Mouse (Mus musculus) liver, embryonic 16.5 days (tissue): ENCODE results near the gene Cdk18. TPM values are rescaled to one million over a fixed set of nuclear protein-coding genes. Genes with fewer than 3 reads are reported as not detected.
"Not testable (repeated sequence)": the region's sequence is repeated elsewhere in the genome, so short reads cannot be mapped to it uniquely, and the experiment has no call there.

Source experiments
- ATAC-seq: fragments of 200-750 bp; cut with Nextera tagmentation; 2 replicates; pipeline ENCODE4 v1.8.0; 2017; ENCODE audit warnings: low read depth, mild to moderate bottlenecking, moderate number of reproducible peaks, moderate library complexity
- H3K27ac ChIP-seq: fragments of 300-500 bp; sonication (generic); 2 replicates; pipeline ENCODE4 v1.5.1; 2014; ENCODE audit warnings: mild to moderate bottlenecking, low read length
- H3K27me3 ChIP-seq: fragments of 300-500 bp; sonication (generic); 2 replicates; pipeline ENCODE4 v1.6.1; 2014; ENCODE audit warnings: low read depth, low read length, mixed read lengths; ENCODE audit not compliant: control insufficient read depth, insufficient read depth
- H3K36me3 ChIP-seq: fragments of 300-500 bp; sonication (generic); 2 replicates; pipeline ENCODE4 v1.6.1; 2014; ENCODE audit warnings: mild to moderate bottlenecking; ENCODE audit not compliant: control insufficient read depth, insufficient read depth
- H3K4me1 ChIP-seq: fragments of 300-500 bp; sonication (generic); 2 replicates; pipeline ENCODE4 v1.6.1; 2014; ENCODE audit warnings: low read depth, low read length, mixed read lengths; ENCODE audit not compliant: control insufficient read depth
- H3K4me2 ChIP-seq: fragments of 300-500 bp; sonication (generic); 2 replicates; pipeline ENCODE4 v1.6.1; 2014; ENCODE audit warnings: low read depth, low read length, mixed read lengths
- H3K4me3 ChIP-seq: fragments of 300-500 bp; sonication (generic); 2 replicates; pipeline ENCODE4 v1.5.1; 2014; ENCODE audit warnings: low read depth, mild to moderate bottlenecking, low read length
- H3K9ac ChIP-seq: fragments of 300-500 bp; sonication (generic); 2 replicates; pipeline ENCODE4 v1.6.1; 2014; ENCODE audit warnings: low read depth, low read length
- H3K9me3 ChIP-seq: fragments of 300-500 bp; sonication (generic); replicated peaks from 2 replicates; pipeline ENCODE4 v1.6.1; 2016; ENCODE audit warnings: low read length; ENCODE audit not compliant: control insufficient read depth
- WGBS: fragments of 180-500 bp; shearing (Covaris S2); extraction: QIAGEN DNeasy Blood & Tissue Kit; methylation state at CpG from one replicate; pipeline ENCODE4 v1.1.7; 2014; ENCODE audit not compliant: insufficient replicate concordance; 5-methylcytosine and 5-hydroxymethylcytosine counted together
- polyA plus RNA-seq: library from polyadenylated mRNA; unstranded; fragments of >200 nt; fragmentation: Nextera tagmentation; extraction: Ambion mirVana; gene quantifications from 2 replicates; pipeline ENCODE4 v1.2.1, GENCODE M21; 2015

Gene Cdk18
- polyA plus RNA-seq, 1 experiment from 2014 or later = 1.4 TPM

GRCm38 (mm10) chr1:132162618-132163017, 23.1 kb upstream of the Cdk18 start:
- H3K36me3 ChIP-seq, H3K9me3 ChIP-seq, H3K4me3 ChIP-seq, H3K27ac ChIP-seq, H3K4me2 ChIP-seq, H3K9ac ChIP-seq, H3K4me1 ChIP-seq, ATAC-seq: not testable (repeated sequence)
- WGBS = 29% methylated on average over 9 of the region's 9 CpGs
- peaks cover 13% of the 10 kb centered on the region for H3K27me3 ChIP-seq

- Histone ChIP-seq H3K36me3 (no peaks in the 10 kb centered on the region), H3K27ac (no peak overlapping the region), H3K9ac (no peak overlapping the region), H3K4me1 (no peaks in the 10 kb centered on the region), H3K4me3 (no peak overlapping the region), H3K9me3 (no peaks in the 10 kb centered on the region), H3K4me2 (no peak overlapping the region), H3K27me3 (peaks cover 14% of the 10 kb centered on the region)
- ATAC-seq = no peak
- WGBS = 49% methylated on average over 7 of the region's 7 CpGs
These were observed 21.9 kb upstream of the Cdk18 start for GRCm38 (mm10) chr1:132161211-132161880.

GRCm38 (mm10) chr1:132159681-132160080, 20.2 kb upstream of the Cdk18 start:
- H3K4me2 ChIP-seq = no peak overlapping the region
- H3K4me1 ChIP-seq = no peaks in the 10 kb centered on the region
- H3K36me3 ChIP-seq = no peaks in the 10 kb centered on the region
- no peak overlapping the region for H3K4me3 ChIP-seq
- no peak overlapping the region for H3K9ac ChIP-seq
- ATAC-seq = no peak
- 40% methylated on average over 4 of the region's 4 CpGs for WGBS
- H3K27me3 ChIP-seq = peaks cover 14% of the 10 kb centered on the region
- no peaks in the 10 kb centered on the region for H3K9me3 ChIP-seq
- no peak overlapping the region for H3K27ac ChIP-seq

- no peaks in the 10 kb centered on the region for H3K4me1 ChIP-seq
- H3K9ac ChIP-seq = no peak overlapping the region
- no peak overlapping the region for H3K4me3 ChIP-seq
- H3K4me2 ChIP-seq = no peak overlapping the region
- no peak for ATAC-seq
- 18% methylated on average over 2 of the region's 2 CpGs for WGBS
- H3K36me3 ChIP-seq = no peaks in the 10 kb centered on the region
- peaks cover 14% of the 10 kb centered on the region for H3K27me3 ChIP-seq
- H3K27ac ChIP-seq = no peak overlapping the region
- H3K9me3 ChIP-seq = no peaks in the 10 kb centered on the region
These were observed 19.3 kb upstream of the Cdk18 start for GRCm38 (mm10) chr1:132158741-132159140.

- Histone ChIP-seq H3K4me3 (no peak overlapping the region), H3K9ac (no peak overlapping the region), H3K27ac (no peak overlapping the region), H3K9me3 (no peaks in the 10 kb centered on the region), H3K4me1 (no peaks in the 10 kb centered on the region), H3K27me3 (peaks cover 14% of the 10 kb centered on the region), H3K4me2 (no peak overlapping the region), H3K36me3 (no peaks in the 10 kb centered on the region)
- WGBS = 33% methylated on average over 7 of the region's 7 CpGs
- no peak for ATAC-seq
These were observed 18.3 kb upstream of the Cdk18 start for GRCm38 (mm10) chr1:132157808-132158207.

GRCm38 (mm10) chr1:132157016-132157781, 17.7 kb upstream of the Cdk18 start:
- no peak overlapping the region for H3K4me2 ChIP-seq
- H3K36me3 ChIP-seq = no peaks in the 10 kb centered on the region
- 21% methylated on average over 14 of the region's 14 CpGs for WGBS
- no peak overlapping the region for H3K9ac ChIP-seq
- H3K4me1 ChIP-seq = no peaks in the 10 kb centered on the region
- no peaks in the 10 kb centered on the region for H3K9me3 ChIP-seq
- H3K27ac ChIP-seq = no peak overlapping the region
- no peak overlapping the region for H3K4me3 ChIP-seq
- peaks cover 14% of the 10 kb centered on the region for H3K27me3 ChIP-seq
- no peak for ATAC-seq

GRCm38 (mm10) chr1:132155737-132156136, 16.3 kb upstream of the Cdk18 start:
- Histone ChIP-seq H3K27ac (no peak overlapping the region), H3K9me3 (no peaks in the 10 kb centered on the region), H3K36me3 (no peaks in the 10 kb centered on the region), H3K4me2 (no peak overlapping the region), H3K27me3 (peaks cover 14% of the 10 kb centered on the region), H3K4me3 (no peak overlapping the region), H3K4me1 (no peaks in the 10 kb centered on the region), H3K9ac (no peak overlapping the region)
- WGBS = 12% methylated on average over 6 of the region's 6 CpGs
- no peak for ATAC-seq

GRCm38 (mm10) chr1:132153691-132154090, 14.2 kb upstream of the Cdk18 start:
- Histone ChIP-seq H3K9ac (no peak overlapping the region), H3K27me3 (peaks cover 10% of the 10 kb centered on the region), H3K27ac (no peak overlapping the region), H3K36me3 (no peaks in the 10 kb centered on the region), H3K4me2 (no peak overlapping the region), H3K9me3 (no peaks in the 10 kb centered on the region), H3K4me1 (no peaks in the 10 kb centered on the region), H3K4me3 (no peak overlapping the region)
- WGBS = 47% methylated on average over 8 of the region's 8 CpGs
- ATAC-seq = no peak

- no peaks in the 10 kb centered on the region for H3K9me3 ChIP-seq
- H3K27ac ChIP-seq = no peak overlapping the region
- no peaks in the 10 kb centered on the region for H3K4me1 ChIP-seq
- H3K4me3 ChIP-seq = no peak overlapping the region
- H3K36me3 ChIP-seq = no peaks in the 10 kb centered on the region
- no peak overlapping the region for H3K9ac ChIP-seq
- peaks cover 6% of the 10 kb centered on the region for H3K27me3 ChIP-seq
- ATAC-seq = no peak
- no peak overlapping the region for H3K4me2 ChIP-seq
- 64% methylated on average over 15 of the region's 15 CpGs for whole genome bisulfite sequencing
These were observed 13.7 kb upstream of the Cdk18 start for GRCm38 (mm10) chr1:132153086-132153690.
